ENCODE assay signal across 9 mouse cellular contexts in the genomic region with DNA sequence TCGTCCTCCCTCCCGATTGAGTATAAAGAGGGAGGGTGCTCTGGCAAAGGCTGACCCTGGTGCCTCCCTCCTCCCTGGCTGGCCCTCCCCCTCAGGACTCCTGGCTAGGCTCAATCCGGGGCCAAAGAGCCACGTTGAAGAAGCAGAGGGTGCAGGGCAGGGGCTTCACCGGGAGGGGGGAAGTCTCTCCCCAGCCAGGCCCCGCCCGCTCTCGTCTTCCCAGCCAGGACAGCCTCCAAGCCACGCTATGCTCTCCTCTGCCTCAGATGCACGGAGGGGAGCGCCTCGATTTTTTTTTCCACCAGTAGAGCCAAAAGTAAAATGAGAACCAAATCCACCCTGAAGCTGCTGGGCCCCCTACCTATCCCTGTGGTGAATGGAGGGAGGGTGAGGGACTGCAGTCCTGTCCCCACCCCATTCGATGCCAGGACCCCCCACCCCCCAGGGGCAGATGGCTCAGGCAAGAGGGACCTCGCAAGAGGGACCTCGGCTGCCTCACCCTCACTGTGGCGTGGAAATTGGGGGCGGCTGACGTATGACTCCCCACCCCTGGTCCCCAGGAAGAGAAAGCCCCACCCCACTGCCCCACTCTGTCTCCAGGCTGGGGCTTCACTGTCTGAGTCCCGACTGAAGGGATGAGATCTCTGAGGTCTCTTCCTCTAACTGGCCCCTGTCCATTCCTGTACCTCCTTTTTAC. TPM values are rescaled to one million over a fixed set of nuclear protein-coding genes. Genes with fewer than 3 reads are reported as not detected.
DNase-seq lines count a peak whose midpoint lies in the region; ATAC-seq and TF ChIP-seq lines count a peak whose summit lies in the region.
"Had no signal": no experiment of that assay in that cellular context is flagged by ENCODE, and none has a peak within 500 bp of the region (broad histone marks: within the 10 kb centered on the region; RNA-seq: fewer than 3 reads in every experiment).

No protein-coding gene starts in this region.

- no peak for TF ChIP-seq POLR2A in testis, adult 2 months (IDR thresholded peaks at IDR 0.05; ENCODE audit: control insufficient read depth, low read depth, low read length)

- ATAC-seq in lung, embryonic 14.5 days (ENCODE audit: insufficient read depth): peak; percentile 86
- ATAC-seq in forebrain, postnatal 0 days: no peak
- ATAC-seq in limb, embryonic 11.5 days (ENCODE audit: insufficient number of reproducible peaks, low FRiP score, low TSS enrichment, low read depth): peak; percentile 44; the same call in 1 of the 2 replicates
- ATAC-seq: Patski had no signal

- H3K4me3 ChIP-seq in lung, embryonic 14.5 days (ENCODE audit: low read depth, low read length): peak overlapping the region; percentile 10; the same call in 1 of the 2 replicates
- no peak overlapping the region for H3K4me3 ChIP-seq in forebrain, postnatal 0 days (ENCODE audit: low read depth, low read length)
- H3K4me3 ChIP-seq in limb, embryonic 11.5 days (ENCODE audit: low read depth, low read length): no peak overlapping the region
- H3K4me3 ChIP-seq in testis, adult 2 months (ENCODE audit: control insufficient read depth, low read depth, low read length): peak overlapping the region; percentile 46

- no peaks in the 10 kb centered on the region for H3K9me3 ChIP-seq in lung, embryonic 14.5 days (ENCODE audit: low read depth, low read length)
- no peaks in the 10 kb centered on the region for H3K9me3 ChIP-seq in forebrain, postnatal 0 days (ENCODE audit: low read length)
- H3K9me3 ChIP-seq in limb, embryonic 11.5 days (ENCODE audit: control insufficient read depth, low read length): no peaks in the 10 kb centered on the region

- peaks cover 18% of the 10 kb centered on the region for H3K4me1 ChIP-seq in lung, embryonic 14.5 days (ENCODE audit: insufficient read depth)
- H3K4me1 ChIP-seq in forebrain, postnatal 0 days (ENCODE audit: insufficient read depth): no peaks in the 10 kb centered on the region
- peaks cover 33% of the 10 kb centered on the region for H3K4me1 ChIP-seq in limb, embryonic 11.5 days (ENCODE audit: control insufficient read depth, insufficient read depth, low read length)
- H3K4me1 ChIP-seq in testis, adult 2 months (ENCODE audit: control insufficient read depth, insufficient read depth, low read length): peaks cover 7% of the 10 kb centered on the region

- under 1% methylated on average over 17 of the region's 19 CpGs for WGBS in lung, embryonic 14.5 days
- WGBS in forebrain, postnatal 0 days: 6% methylated on average over 19 of the region's 19 CpGs
- WGBS in limb, embryonic 11.5 days: 5% methylated on average over 18 of the region's 19 CpGs

- peak overlapping the region; percentile 58 for H3K4me2 ChIP-seq in lung, embryonic 14.5 days
- peak overlapping the region; percentile 36; the same call in 1 of the 2 replicates for H3K4me2 ChIP-seq in forebrain, postnatal 0 days (ENCODE audit: low read depth)
- peak overlapping the region; percentile 42 for H3K4me2 ChIP-seq in limb, embryonic 11.5 days (ENCODE audit: low read depth, severe bottlenecking)

- peaks cover 23% of the 10 kb centered on the region for H3K27me3 ChIP-seq in lung, embryonic 14.5 days (ENCODE audit: insufficient read depth, low read length)
- H3K27me3 ChIP-seq in forebrain, postnatal 0 days (ENCODE audit: insufficient read depth, low read length): peaks cover 29% of the 10 kb centered on the region
- no peaks in the 10 kb centered on the region for H3K27me3 ChIP-seq in limb, embryonic 11.5 days (ENCODE audit: control insufficient read depth, insufficient read depth, low read length)
- H3K27me3 ChIP-seq in testis, adult 2 months (ENCODE audit: control insufficient read depth, insufficient read depth, low read length): peaks cover 5% of the 10 kb centered on the region; the same call in 1 of the 2 replicates
- H3K27me3 ChIP-seq: Patski had no signal

- peak overlapping the region; percentile 98 for H3K27ac ChIP-seq in lung, embryonic 14.5 days (ENCODE audit: low read depth)
- no peak overlapping the region for H3K27ac ChIP-seq in forebrain, postnatal 0 days (ENCODE audit: low read depth, low read length)
- peak overlapping the region; percentile 99 for H3K27ac ChIP-seq in limb, embryonic 11.5 days (replicated peaks; ENCODE audit: low read depth, low read length)
- H3K27ac ChIP-seq in testis, adult 2 months (ENCODE audit: control insufficient read depth, insufficient read depth, low read depth, low read length): no peak overlapping the region; the same call in 1 of the 2 replicates

- H3K36me3 ChIP-seq in lung, embryonic 14.5 days (ENCODE audit: insufficient read depth): no peaks in the 10 kb centered on the region
- no peaks in the 10 kb centered on the region for H3K36me3 ChIP-seq in forebrain, postnatal 0 days (ENCODE audit: insufficient read depth)
- H3K36me3 ChIP-seq in limb, embryonic 11.5 days (ENCODE audit: control insufficient read depth, insufficient read depth, low read length): no peaks in the 10 kb centered on the region
- H3K36me3 ChIP-seq in testis, adult 2 months (ENCODE audit: control insufficient read depth, insufficient read depth, low read length): no peaks in the 10 kb centered on the region

- peak overlapping the region; percentile 41 for H3K9ac ChIP-seq in lung, embryonic 14.5 days
- 0 out of 2 replicates have a peak overlapping the region, but pooled peaks have one; percentile 14 for H3K9ac ChIP-seq in forebrain, postnatal 0 days
- peak overlapping the region; percentile 53; the same call in 1 of the 2 replicates for H3K9ac ChIP-seq in limb, embryonic 11.5 days (ENCODE audit: low read length)

- TF ChIP-seq CTCF in lung, embryonic 14.5 days (IDR thresholded peaks at IDR 0.05; ENCODE audit: low read depth): 0 out of 2 replicates have a peak, but pooled peaks have one; percentile 37
- TF ChIP-seq CTCF in forebrain, postnatal 0 days (IDR thresholded peaks at IDR 0.05; ENCODE audit: low read depth): no peak
- TF ChIP-seq CTCF in testis, adult 2 months (IDR thresholded peaks at IDR 0.05; ENCODE audit: control insufficient read depth, insufficient read depth, insufficient replicate concordance, low read depth, low read length): no peak

- peak; percentile 87 for DNase-seq in lung, embryonic 14.5 days
- no peak for DNase-seq in lung, postnatal 36 days
- no peak for DNase-seq in forebrain, postnatal 0 days
- peak; percentile 77 for DNase-seq in limb, embryonic 11.5 days (ENCODE audit: low spot score)
- no peak for DNase-seq in MN1 (ENCODE audit: low spot score)
- DNase-seq in adrenal gland, adult (ENCODE audit: inconsistent age in 2 of 2, low spot score in 1 of 2): no peak
- DNase-seq in thymus, postnatal 14 days: no peak

RNA-seq across cellular contexts. Expression of a gene that starts 53.2 kb away (rescaled TPM):
- polyA plus RNA-seq in lung, embryonic 14.5 days (2014; fragmentation: Nextera tagmentation; extraction: Ambion mirVana): 1,035 and 1,062 TPM in 2 replicates
- 26.5 and 177 TPM in 2 replicates for total RNA-seq in forebrain, postnatal 0 days (2014; rRNA removed)
- polyA plus RNA-seq in forebrain, postnatal 0 days (2015; fragmentation: Nextera tagmentation; extraction: Ambion mirVana): 33.2 and 43.3 TPM in 2 replicates
- 89.0 and 102 TPM in 2 replicates for polyA plus RNA-seq in limb, embryonic 11.5 days (2014; fragmentation: Nextera tagmentation; extraction: Ambion mirVana)
- 14.3 and 18.0 TPM in 2 replicates for polyA plus RNA-seq in testis, adult 2 months (2012; rRNA removed)

Comparison
In these comparisons a context has a peak if more than half of its experiments do, and no peak if none do; other contexts are left out.
1. DNase-seq: peak in lung, embryonic 14.5 days (single experiment) and limb, embryonic 11.5 days (single experiment); none in lung, postnatal 36 days (single experiment), forebrain, postnatal 0 days (single experiment), MN1 (single experiment), adrenal gland, adult (0 of 2) and thymus, postnatal 14 days (single experiment).
2. H3K27ac ChIP-seq: peak in lung, embryonic 14.5 days (single experiment) and limb, embryonic 11.5 days (single experiment); none in forebrain, postnatal 0 days (single experiment) and testis, adult 2 months (single experiment).
3. H3K4me3 ChIP-seq: peak in lung, embryonic 14.5 days (single experiment) and testis, adult 2 months (single experiment); none in forebrain, postnatal 0 days (single experiment) and limb, embryonic 11.5 days (single experiment).
4. RNA of a gene that starts 53.2 kb away (polyA plus RNA-seq): 1,035 to 1,062 TPM in lung, embryonic 14.5 days; 89.0 to 102 TPM in limb, embryonic 11.5 days, 33.2 to 43.3 TPM in forebrain, postnatal 0 days and 14.3 to 18.0 TPM in testis, adult 2 months; every median in the first group is over 10 times any median in the second.
5. Peak in every context shown above with its lines, with median percentiles within 50 percentile points of each other: H3K4me2 ChIP-seq and H3K9ac ChIP-seq.